Mouse (Mus musculus): ENCODE results near the gene Tspan4. TPM values are rescaled to one million over a fixed set of nuclear protein-coding genes. Genes with fewer than 3 reads are reported as not detected.

Gene Tspan4
- polyA plus RNA-seq, 1 experiment from 2014 or later: 86.2 TPM

Other genes starting within 250 kb of the Tspan4 start
- gene Phrf1, start 246.5 kb upstream of the Tspan4 start, polyA plus RNA-seq (2014; fragmentation: Nextera tagmentation; extraction: Ambion mirVana): 59.8 and 62.7 TPM in 2 replicates
- 2.3 and 2.4 TPM in 2 replicates for gene Irf7, start 208.8 kb upstream of the Tspan4 start, polyA plus RNA-seq (2014; fragmentation: Nextera tagmentation; extraction: Ambion mirVana)
- gene Cdhr5, start 198.5 kb upstream of the Tspan4 start, polyA plus RNA-seq (2014; fragmentation: Nextera tagmentation; extraction: Ambion mirVana): 0.21 TPM in 1 of 2 replicates, not detected in the other
- 9.9 and 13.8 TPM in 2 replicates for gene Sct, start 196.1 kb upstream of the Tspan4 start, polyA plus RNA-seq (2014; fragmentation: Nextera tagmentation; extraction: Ambion mirVana)
- 0.81 and 1.3 TPM in 2 replicates for gene Drd4, start 183.2 kb upstream of the Tspan4 start, polyA plus RNA-seq (2014; fragmentation: Nextera tagmentation; extraction: Ambion mirVana)
- 72.7 and 82.7 TPM in 2 replicates for gene Deaf1, start 147.6 kb upstream of the Tspan4 start, polyA plus RNA-seq (2014; fragmentation: Nextera tagmentation; extraction: Ambion mirVana)
- 21.1 and 27.7 TPM in 2 replicates for gene Tmem80, start 147.5 kb upstream of the Tspan4 start, polyA plus RNA-seq (2014; fragmentation: Nextera tagmentation; extraction: Ambion mirVana)
- gene Eps8l2, start 136.4 kb upstream of the Tspan4 start, polyA plus RNA-seq (2014; fragmentation: Nextera tagmentation; extraction: Ambion mirVana): 12.0 and 13.6 TPM in 2 replicates
- 248 and 250 TPM in 2 replicates for gene Taldo1, start 83.0 kb upstream of the Tspan4 start, polyA plus RNA-seq (2014; fragmentation: Nextera tagmentation; extraction: Ambion mirVana)
- gene Gatd1, start 61.1 kb upstream of the Tspan4 start, polyA plus RNA-seq (2014; fragmentation: Nextera tagmentation; extraction: Ambion mirVana): 37.1 and 51.1 TPM in 2 replicates
- 2.8 and 4.5 TPM in 2 replicates for gene Cend1, start 45.7 kb upstream of the Tspan4 start, polyA plus RNA-seq (2014; fragmentation: Nextera tagmentation; extraction: Ambion mirVana)
- 29.1 and 30.7 TPM in 2 replicates for gene Slc25a22, start 37.3 kb upstream of the Tspan4 start, polyA plus RNA-seq (2014; fragmentation: Nextera tagmentation; extraction: Ambion mirVana)
- 7.1 and 7.4 TPM in 2 replicates for gene Pidd1, start 31.2 kb upstream of the Tspan4 start, polyA plus RNA-seq (2014; fragmentation: Nextera tagmentation; extraction: Ambion mirVana)
- 1,283 and 1,386 TPM in 2 replicates for gene Rplp2, start 27.9 kb upstream of the Tspan4 start, polyA plus RNA-seq (2014; fragmentation: Nextera tagmentation; extraction: Ambion mirVana)
- gene Pnpla2, start 20.0 kb upstream of the Tspan4 start, polyA plus RNA-seq (2014; fragmentation: Nextera tagmentation; extraction: Ambion mirVana): 16.9 and 20.4 TPM in 2 replicates
- 6.6 and 10.3 TPM in 2 replicates for gene Cracr2b, start 14.1 kb upstream of the Tspan4 start, polyA plus RNA-seq (2014; fragmentation: Nextera tagmentation; extraction: Ambion mirVana)
- 54.9 and 60.7 TPM in 2 replicates for gene Cd151, start 7.8 kb upstream of the Tspan4 start, polyA plus RNA-seq (2014; fragmentation: Nextera tagmentation; extraction: Ambion mirVana)
- 59.3 and 65.2 TPM in 2 replicates for gene Polr2l, start 108 bp upstream of the Tspan4 start, polyA plus RNA-seq (2014; fragmentation: Nextera tagmentation; extraction: Ambion mirVana)
- gene Chid1, start 64.6 kb downstream of the Tspan4 start, polyA plus RNA-seq (2014; fragmentation: Nextera tagmentation; extraction: Ambion mirVana): 47.4 and 47.9 TPM in 2 replicates
- 68.0 and 73.8 TPM in 2 replicates for gene Ap2a2, start 86.9 kb downstream of the Tspan4 start, polyA plus RNA-seq (2014; fragmentation: Nextera tagmentation; extraction: Ambion mirVana)
- gene Muc6, start 180.1 kb downstream of the Tspan4 start, polyA plus RNA-seq (2014; fragmentation: Nextera tagmentation; extraction: Ambion mirVana): 0.17 and 0.19 TPM in 2 replicates
- 0.68 and 1.3 TPM in 2 replicates for gene Muc2, start 215.1 kb downstream of the Tspan4 start, polyA plus RNA-seq (2014; fragmentation: Nextera tagmentation; extraction: Ambion mirVana)